Mouse (Mus musculus) hindbrain, embryonic 13.5 days (tissue): ENCODE measurements around the gene Olfr414. TPM values are rescaled to one million over a fixed set of nuclear protein-coding genes. Genes with fewer than 3 reads are reported as not detected.

Source experiments
- ATAC-seq: fragments of 200-750 bp; cut with Nextera tagmentation; 2 replicates; pipeline ENCODE4 v1.8.0; 2017; ENCODE audit warnings: moderate TSS enrichment; ENCODE audit not compliant: low FRiP score
- H3K27ac ChIP-seq: fragments of 300-500 bp; sonication (generic); 2 replicates; pipeline ENCODE4 v1.5.1; 2015; ENCODE audit warnings: inconsistent platforms, mild to moderate bottlenecking, moderate library complexity
- H3K27me3 ChIP-seq: fragments of 300-500 bp; sonication (generic); 2 replicates; pipeline ENCODE4 v1.6.1; 2015; ENCODE audit warnings: mild to moderate bottlenecking, inconsistent platforms
- H3K36me3 ChIP-seq: fragments of 300-500 bp; sonication (generic); 2 replicates; pipeline ENCODE4 v1.6.1; 2015; ENCODE audit warnings: mild to moderate bottlenecking, inconsistent platforms
- H3K4me1 ChIP-seq: fragments of 300-500 bp; sonication (generic); replicated peaks from 2 replicates; pipeline ENCODE4 v1.6.1; 2015; ENCODE audit warnings: inconsistent platforms
- H3K4me2 ChIP-seq: fragments of 300-500 bp; sonication (generic); 2 replicates; pipeline ENCODE4 v1.6.1; 2015; ENCODE audit warnings: inconsistent platforms, mild to moderate bottlenecking, moderate library complexity
- H3K4me3 ChIP-seq: fragments of 300-500 bp; sonication (generic); 2 replicates; pipeline ENCODE4 v1.5.1; 2015; ENCODE audit warnings: mild to moderate bottlenecking, inconsistent platforms
- H3K9ac ChIP-seq: fragments of 300-500 bp; sonication (generic); 2 replicates; pipeline ENCODE4 v1.6.1; 2015; ENCODE audit warnings: mild to moderate bottlenecking, inconsistent platforms
- H3K9me3 ChIP-seq: fragments of 300-500 bp; sonication (generic); 2 replicates; pipeline ENCODE4 v1.6.1; 2016; ENCODE audit warnings: inconsistent platforms
- WGBS: fragments of 180-500 bp; shearing (Covaris S2); methylation state at CpG from one replicate; pipeline ENCODE4 v1.1.7; 2015; 5-methylcytosine and 5-hydroxymethylcytosine counted together
- polyA plus RNA-seq: library from polyadenylated mRNA; unstranded; fragments of >200 nt; fragmentation: Nextera tagmentation; extraction: Ambion mirVana; gene quantifications from 2 replicates; pipeline ENCODE4 v1.2.1, GENCODE M21; 2015

The Olfr414 gene
- not detected in 2 replicates for polyA plus RNA-seq

DNA sequence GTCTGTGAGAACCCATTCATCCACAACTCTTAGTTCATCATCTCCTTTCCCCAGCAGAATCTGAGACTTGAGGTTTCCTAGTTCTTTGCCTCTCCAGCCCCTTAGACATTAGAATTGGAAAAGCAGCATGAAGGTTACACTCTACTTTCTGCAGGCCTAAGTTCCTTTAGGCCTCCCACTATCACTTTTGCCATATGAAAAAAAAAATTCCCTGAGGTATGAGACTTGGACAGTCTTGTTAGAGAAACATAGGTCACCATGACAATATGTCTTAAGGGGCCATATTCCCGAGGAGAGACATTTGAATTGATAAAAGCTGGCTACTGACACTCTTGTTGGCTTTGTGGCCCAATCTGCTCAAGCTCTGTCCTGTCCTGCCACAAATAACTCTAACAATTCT lies at the start of gene Olfr414:
TSS of gene Olfr414 (plus strand) at position 301 of the 400 bp plus-strand sequence.
- Histone ChIP-seq H3K4me2 (no peak within 1 kb of the TSS), H3K27ac (no peak within 1 kb of the TSS), H3K27me3 (no peaks in the 10 kb centered on the region), H3K36me3 (no peaks in the 10 kb centered on the region), H3K4me3 (no peak within 1 kb of the TSS), H3K4me1 (no peaks in the 10 kb centered on the region), H3K9me3 (no peaks in the 10 kb centered on the region), H3K9ac (no peak within 1 kb of the TSS)
- ATAC-seq: no peak
- 62% methylated on average over 1 of the region's 1 CpGs for WGBS

DNA sequence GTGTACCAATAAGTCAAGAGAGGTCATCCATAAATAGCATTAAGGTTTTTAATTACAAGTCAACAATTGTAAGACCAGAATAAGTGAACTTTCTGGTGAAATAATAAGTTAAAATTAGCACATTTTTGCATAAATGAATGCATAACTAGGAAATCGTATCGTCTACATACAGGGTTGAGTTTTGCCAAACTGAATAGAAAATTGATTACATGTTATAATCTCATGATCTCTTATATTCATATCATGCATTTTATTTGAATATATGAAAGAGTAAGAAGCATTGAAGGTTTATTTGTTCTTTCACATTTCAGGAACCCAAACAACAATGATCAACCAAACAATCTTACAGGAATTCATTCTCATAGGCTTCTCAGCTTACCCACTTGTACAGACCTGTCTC lies 33.1 kb upstream of the Olfr414 start, which contains the start of gene Olfr248:
TSS of gene Olfr248 (plus strand) at position 301 of the 400 bp plus-strand sequence.
- Histone ChIP-seq H3K4me1 (no peaks in the 10 kb centered on the region), H3K9me3 (no peaks in the 10 kb centered on the region), H3K36me3 (no peaks in the 10 kb centered on the region), H3K27me3 (no peaks in the 10 kb centered on the region), H3K4me2 (no peak within 1 kb of the TSS), H3K27ac (no peak within 1 kb of the TSS), H3K4me3 (no peak within 1 kb of the TSS), H3K9ac (no peak within 1 kb of the TSS)
- WGBS: 91% methylated on average over 2 of the region's 2 CpGs
- no peak for ATAC-seq

- H3K4me2 ChIP-seq: no peak overlapping the region
- ATAC-seq: no peak
- H3K27me3 ChIP-seq: no peaks in the 10 kb centered on the region
- no peak overlapping the region for H3K27ac ChIP-seq
- WGBS: 88% methylated on average over 4 of the region's 4 CpGs
- H3K4me1 ChIP-seq: no peaks in the 10 kb centered on the region
- no peaks in the 10 kb centered on the region for H3K36me3 ChIP-seq
- no peak overlapping the region for H3K4me3 ChIP-seq
- no peaks in the 10 kb centered on the region for H3K9me3 ChIP-seq
- H3K9ac ChIP-seq: no peak overlapping the region
Measured at GRCm38 (mm10) chr1:174422959-174423358, 905 bp upstream of the Olfr414 start.

GRCm38 (mm10) chr1:174426180-174426986 lies 2.5 kb downstream of the Olfr414 start:
- H3K9ac ChIP-seq: no peak overlapping the region
- H3K9me3 ChIP-seq: no peaks in the 10 kb centered on the region
- H3K4me3 ChIP-seq: no peak overlapping the region
- no peaks in the 10 kb centered on the region for H3K27me3 ChIP-seq
- no peak for ATAC-seq
- H3K4me1 ChIP-seq: no peaks in the 10 kb centered on the region
- no peak overlapping the region for H3K4me2 ChIP-seq
- H3K36me3 ChIP-seq: no peaks in the 10 kb centered on the region
- H3K27ac ChIP-seq: no peak overlapping the region
- 62% methylated on average over 3 of the region's 3 CpGs for WGBS

GRCm38 (mm10) chr1:174427402-174427801 lies 3.5 kb downstream of the Olfr414 start:
- Histone ChIP-seq H3K9me3 (no peaks in the 10 kb centered on the region), H3K36me3 (no peaks in the 10 kb centered on the region), H3K4me2 (no peak overlapping the region), H3K9ac (no peak overlapping the region), H3K27me3 (no peaks in the 10 kb centered on the region), H3K4me1 (no peaks in the 10 kb centered on the region), H3K4me3 (no peak overlapping the region), H3K27ac (no peak overlapping the region)
- ATAC-seq: no peak
- 81% methylated on average over 1 of the region's 1 CpGs for WGBS

GRCm38 (mm10) chr1:174428407-174428806 lies 4.5 kb downstream of the Olfr414 start:
- Histone ChIP-seq H3K4me3 (no peak overlapping the region), H3K27me3 (no peaks in the 10 kb centered on the region), H3K9me3 (no peaks in the 10 kb centered on the region), H3K9ac (no peak overlapping the region), H3K36me3 (no peaks in the 10 kb centered on the region), H3K4me1 (no peaks in the 10 kb centered on the region), H3K27ac (no peak overlapping the region), H3K4me2 (no peak overlapping the region)
- WGBS: 92% methylated on average over 2 of the region's 2 CpGs
- ATAC-seq: no peak

- Histone ChIP-seq H3K36me3 (no peaks in the 10 kb centered on the region), H3K27ac (no peak overlapping the region), H3K9me3 (no peaks in the 10 kb centered on the region), H3K9ac (no peak overlapping the region), H3K4me3 (no peak overlapping the region), H3K4me1 (no peaks in the 10 kb centered on the region), H3K4me2 (no peak overlapping the region), H3K27me3 (no peaks in the 10 kb centered on the region)
- no peak for ATAC-seq
- WGBS: 52% methylated on average over 1 of the region's 1 CpGs
Measured at GRCm38 (mm10) chr1:174434121-174434520, 10.3 kb downstream of the Olfr414 start.

GRCm38 (mm10) chr1:174441782-174442181 lies 17.9 kb downstream of the Olfr414 start, which contains the start of gene Olfr220:
Olfr220 (plus strand) TSS chr1:174442082.
- H3K4me1 ChIP-seq: no peaks in the 10 kb centered on the region
- 84% methylated on average over 1 of the region's 1 CpGs for WGBS
- H3K27me3 ChIP-seq: no peaks in the 10 kb centered on the region
- H3K4me2 ChIP-seq: no peak within 1 kb of the TSS
- no peak within 1 kb of the TSS for H3K27ac ChIP-seq
- H3K9ac ChIP-seq: no peak within 1 kb of the TSS
- ATAC-seq: no peak
- no peak within 1 kb of the TSS for H3K4me3 ChIP-seq
- no peaks in the 10 kb centered on the region for H3K9me3 ChIP-seq
- H3K36me3 ChIP-seq: no peaks in the 10 kb centered on the region

GRCm38 (mm10) chr1:174455100-174455499 lies 31.2 kb downstream of the Olfr414 start:
- H3K4me3 ChIP-seq: no peak overlapping the region
- WGBS: 87% methylated on average over 2 of the region's 2 CpGs

GRCm38 (mm10) chr1:174465385-174465784 lies 41.5 kb downstream of the Olfr414 start:
- H3K9ac ChIP-seq: no peak overlapping the region
- no peak for ATAC-seq

More at GRCm38 (mm10) chr1:174455100-174455499, 31.2 kb downstream of the Olfr414 start:
- Histone ChIP-seq H3K27ac (no peak overlapping the region), H3K4me2 (no peak overlapping the region), H3K9me3 (no peaks in the 10 kb centered on the region), H3K27me3 (no peaks in the 10 kb centered on the region), H3K36me3 (no peaks in the 10 kb centered on the region), H3K4me1 (no peaks in the 10 kb centered on the region), H3K9ac (no peak overlapping the region)
- no peak for ATAC-seq

GRCm38 (mm10) chr1:174466240-174466639 lies 42.4 kb downstream of the Olfr414 start:
- WGBS: 37% methylated on average over 2 of the region's 2 CpGs

More at GRCm38 (mm10) chr1:174465385-174465784, 41.5 kb downstream of the Olfr414 start:
- no peak overlapping the region for H3K4me3 ChIP-seq
- H3K36me3 ChIP-seq: no peaks in the 10 kb centered on the region
- no peak overlapping the region for H3K27ac ChIP-seq
- H3K9me3 ChIP-seq: no peaks in the 10 kb centered on the region
- H3K27me3 ChIP-seq: no peaks in the 10 kb centered on the region
- no peaks in the 10 kb centered on the region for H3K4me1 ChIP-seq
- 88% methylated on average over 3 of the region's 3 CpGs for WGBS
- H3K4me2 ChIP-seq: no peak overlapping the region

DNA sequence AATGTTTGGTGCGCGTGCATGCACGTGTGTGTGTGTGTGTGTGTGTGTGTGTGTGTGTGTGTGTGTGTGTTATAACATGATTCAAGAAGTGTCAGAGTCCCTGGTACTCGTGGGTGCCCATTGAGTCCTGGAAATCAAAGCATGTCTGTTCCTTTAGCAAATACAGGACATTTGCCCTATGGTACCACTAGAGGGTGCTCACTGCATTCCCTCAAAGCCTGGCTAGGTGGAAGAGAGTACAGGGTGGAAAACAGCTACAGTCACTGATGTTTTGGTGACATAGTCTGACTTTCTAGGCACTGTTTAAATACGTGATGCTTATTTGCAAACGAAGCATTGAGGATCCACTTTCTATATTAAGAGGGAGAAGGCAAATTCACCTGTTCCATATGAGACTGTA lies 45.9 kb downstream of the Olfr414 start:
- ATAC-seq: peak; percentile 84
- Histone ChIP-seq H3K4me2 (no peak overlapping the region), H3K36me3 (no peaks in the 10 kb centered on the region)

More at GRCm38 (mm10) chr1:174466240-174466639, 42.4 kb downstream of the Olfr414 start:
- no peaks in the 10 kb centered on the region for H3K4me1 ChIP-seq
- H3K9me3 ChIP-seq: no peaks in the 10 kb centered on the region
- no peak overlapping the region for H3K4me2 ChIP-seq
- ATAC-seq: no peak
- no peak overlapping the region for H3K4me3 ChIP-seq
- H3K27me3 ChIP-seq: no peaks in the 10 kb centered on the region
- H3K27ac ChIP-seq: no peak overlapping the region
- H3K36me3 ChIP-seq: no peaks in the 10 kb centered on the region
- H3K9ac ChIP-seq: no peak overlapping the region

GRCm38 (mm10) chr1:174482567-174482966 lies 58.7 kb downstream of the Olfr414 start:
- H3K27me3 ChIP-seq: no peaks in the 10 kb centered on the region
- no peaks in the 10 kb centered on the region for H3K4me1 ChIP-seq
- no peak overlapping the region for H3K27ac ChIP-seq
- no peaks in the 10 kb centered on the region for H3K9me3 ChIP-seq
- WGBS: 96% methylated on average over 6 of the region's 6 CpGs
- no peak overlapping the region for H3K4me3 ChIP-seq
- no peak overlapping the region for H3K9ac ChIP-seq
- ATAC-seq: no peak
- no peak overlapping the region for H3K4me2 ChIP-seq
- H3K36me3 ChIP-seq: no peaks in the 10 kb centered on the region

More for the DNA sequence above, 45.9 kb downstream of the Olfr414 start:
- Histone ChIP-seq H3K9me3 (no peaks in the 10 kb centered on the region), H3K27ac (no peak overlapping the region), H3K9ac (no peak overlapping the region), H3K4me1 (no peaks in the 10 kb centered on the region), H3K4me3 (no peak overlapping the region), H3K27me3 (no peaks in the 10 kb centered on the region)
- WGBS: 3% methylated on average over 6 of the region's 6 CpGs
